Mouse (Mus musculus): Measurements from ENCODE around the gene Nkapl.
"Not testable (repeated sequence)": the region's sequence is repeated elsewhere in the genome, so short reads cannot be mapped to it uniquely, and the experiment has no call there.

Nkapl gene

DNA sequence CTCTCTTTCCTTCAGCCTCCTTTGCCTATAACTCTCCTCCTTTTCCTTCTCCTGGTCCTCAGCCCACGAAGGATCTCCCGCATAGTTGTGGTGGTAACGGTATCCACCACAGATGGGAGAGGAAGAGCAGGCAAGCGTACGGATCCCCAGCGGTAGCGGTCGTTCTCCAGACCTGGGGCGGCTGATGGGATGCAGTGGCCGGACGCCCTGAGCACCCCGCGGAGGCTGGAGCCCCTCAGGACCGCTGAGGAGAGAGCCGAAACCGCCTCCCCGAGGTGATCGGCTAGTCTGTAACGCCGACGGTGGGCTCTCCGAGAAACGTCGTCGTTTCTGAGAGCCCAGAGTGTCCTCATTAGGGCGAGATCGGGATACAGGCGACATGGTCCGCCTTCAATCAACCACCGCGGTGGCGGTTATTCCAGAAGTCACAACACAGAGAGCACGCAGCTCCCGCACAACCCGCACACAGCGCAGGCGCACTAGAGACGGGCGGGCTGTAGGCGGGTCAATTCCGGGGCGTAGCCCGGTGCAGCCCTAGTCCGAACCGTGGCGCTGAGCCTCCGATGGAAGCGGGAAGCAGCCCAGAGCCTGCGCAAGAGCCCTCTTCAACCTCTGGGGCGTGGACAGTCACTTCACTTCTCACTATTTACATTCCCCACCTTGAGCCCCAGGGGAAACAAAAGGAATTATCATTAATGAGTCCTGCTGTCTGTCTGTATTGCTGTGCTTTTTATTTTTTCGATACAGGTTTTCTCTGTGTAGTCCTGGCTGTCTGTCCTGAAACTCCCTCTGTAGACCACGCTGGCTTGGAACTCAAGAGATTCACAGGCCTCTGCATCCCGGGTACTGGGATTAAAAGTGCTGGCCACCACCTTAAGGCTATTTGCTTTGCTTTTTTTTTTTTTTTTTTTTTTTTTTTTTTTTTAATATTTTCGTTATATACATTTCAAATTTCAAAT is at the start of gene Nkapl:
Nkapl (minus strand) TSS at position 449 of the 959 bp plus-strand sequence.
- in situ Hi-C loops (cut with MboI; ENCODE audit: low pct_unique_long_range_greater_than_20kb in 1 of 2, low sequenced_read_pairs in 2 of 2, unreplicated experiment in 1 of 2) = no loop called here

DNA sequence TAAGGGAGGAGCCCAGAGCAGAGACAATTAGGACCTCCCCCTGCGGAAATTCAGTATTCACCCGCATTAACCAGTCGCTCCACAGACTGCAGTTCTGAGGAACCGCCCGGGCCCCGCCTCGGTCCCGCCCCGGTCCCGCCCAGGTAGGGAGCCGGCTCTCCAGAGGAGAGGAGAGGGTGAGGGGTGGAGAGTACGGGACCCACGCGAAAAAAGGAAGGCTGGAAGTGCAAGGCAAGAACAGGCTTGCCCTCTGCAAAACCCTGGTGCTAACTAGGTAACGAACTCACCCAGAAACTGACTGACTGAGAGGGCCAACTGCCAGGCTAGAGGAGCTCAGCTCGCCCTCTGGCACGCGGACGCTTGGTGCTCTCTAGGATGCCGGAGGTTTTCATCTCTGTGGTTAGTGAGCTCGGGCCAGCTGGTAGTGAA is 37.9 kb upstream of the Nkapl start:
- in situ Hi-C loops (cut with MboI; ENCODE audit: low pct_unique_long_range_greater_than_20kb in 1 of 2, low sequenced_read_pairs in 2 of 2, unreplicated experiment in 1 of 2) = no loop called here

DNA sequence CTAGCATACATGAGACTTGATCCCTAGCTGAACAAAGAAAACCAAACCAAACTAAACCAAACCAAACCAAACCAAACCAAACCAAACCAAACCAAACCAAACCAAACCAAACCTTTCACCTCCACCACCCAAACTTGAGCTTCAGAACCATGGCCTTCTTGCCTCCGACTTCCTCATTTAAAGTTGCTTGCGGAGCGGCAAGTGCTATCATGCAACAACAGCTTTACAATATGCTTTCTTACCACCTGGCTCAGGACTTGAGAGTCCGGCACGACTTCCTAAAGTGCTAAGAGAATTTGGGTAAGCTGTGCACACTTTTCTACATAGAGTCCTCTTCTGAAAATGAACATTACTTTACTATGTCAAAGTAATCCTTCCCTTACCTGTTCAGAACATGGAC is 34.0 kb upstream of the Nkapl start:
- in situ Hi-C loops (cut with MboI; ENCODE audit: low pct_unique_long_range_greater_than_20kb in 1 of 2, low sequenced_read_pairs in 2 of 2, unreplicated experiment in 1 of 2) = no loop called here

DNA sequence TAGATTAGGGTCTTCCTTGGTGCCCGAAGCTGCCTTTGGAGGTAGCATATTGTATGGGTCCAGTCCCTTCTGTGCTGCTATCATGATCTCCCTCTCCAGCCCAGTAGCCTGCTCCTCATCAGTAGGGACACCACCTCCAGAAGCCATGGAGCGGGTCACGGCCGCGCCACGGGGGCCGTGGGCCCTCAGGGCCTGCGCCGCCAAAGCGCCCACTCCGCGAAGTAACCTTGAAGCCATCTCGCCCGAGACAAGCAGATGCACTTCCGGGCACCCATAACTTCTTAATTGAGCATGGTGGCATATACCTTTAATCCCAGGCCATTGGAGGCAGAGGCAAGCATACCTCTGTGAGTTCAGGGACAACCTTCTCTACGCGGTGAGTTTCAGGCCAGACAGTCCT is 32.9 kb upstream of the Nkapl start, which contains the start of gene Gm11273:
Gm11273 (minus strand) TSS at position 237 of the 400 bp plus-strand sequence.
- in situ Hi-C loops (cut with MboI; ENCODE audit: low pct_unique_long_range_greater_than_20kb in 1 of 2, low sequenced_read_pairs in 2 of 2, unreplicated experiment in 1 of 2) = not testable (repeated sequence)

DNA sequence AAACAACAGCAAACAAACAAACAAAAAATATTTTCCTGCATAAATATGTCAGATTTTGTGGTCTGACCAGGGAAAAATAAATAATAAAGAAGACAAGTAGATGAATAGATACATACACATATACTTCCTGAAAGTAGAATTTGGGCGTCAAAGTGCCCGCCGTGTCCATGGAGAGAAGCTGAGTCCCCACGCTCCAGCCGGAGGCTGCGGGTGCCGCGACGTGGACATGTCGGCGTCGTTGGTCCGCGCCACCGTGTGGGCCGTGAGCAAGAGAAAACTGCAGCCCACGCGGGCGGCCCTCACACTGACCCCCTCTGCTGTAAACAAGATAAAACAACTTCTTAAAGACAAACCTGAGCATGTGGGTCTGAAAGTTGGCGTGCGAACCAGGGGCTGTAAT is 26.8 kb upstream of the Nkapl start, which contains the start of gene AK157302:
AK157302 (plus strand) TSS at position 144 of the 400 bp plus-strand sequence.
- in situ Hi-C loops (cut with MboI; ENCODE audit: low pct_unique_long_range_greater_than_20kb in 1 of 2, low sequenced_read_pairs in 2 of 2, unreplicated experiment in 1 of 2) = no loop called here

DNA sequence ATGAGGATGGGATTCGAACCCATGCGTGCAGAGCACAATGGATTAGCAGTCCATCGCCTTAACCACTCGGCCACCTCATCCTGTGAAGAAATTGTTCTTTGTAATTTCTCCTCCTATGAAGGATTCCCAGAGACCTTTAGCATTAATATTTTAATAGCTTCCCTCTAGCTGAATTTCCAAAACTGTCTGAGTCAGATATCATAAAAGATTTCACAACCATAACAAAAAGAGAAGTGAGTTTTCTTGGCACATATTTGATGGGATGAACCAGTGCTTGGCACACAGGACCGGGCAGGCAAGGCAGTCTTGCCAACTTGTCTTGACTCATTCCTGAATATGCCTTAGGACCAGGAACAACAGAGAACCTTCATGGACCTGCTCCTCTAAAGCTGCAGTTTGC is 24.5 kb upstream of the Nkapl start:
- in situ Hi-C loops (cut with MboI; ENCODE audit: low pct_unique_long_range_greater_than_20kb in 1 of 2, low sequenced_read_pairs in 2 of 2, unreplicated experiment in 1 of 2) = no loop called here

DNA sequence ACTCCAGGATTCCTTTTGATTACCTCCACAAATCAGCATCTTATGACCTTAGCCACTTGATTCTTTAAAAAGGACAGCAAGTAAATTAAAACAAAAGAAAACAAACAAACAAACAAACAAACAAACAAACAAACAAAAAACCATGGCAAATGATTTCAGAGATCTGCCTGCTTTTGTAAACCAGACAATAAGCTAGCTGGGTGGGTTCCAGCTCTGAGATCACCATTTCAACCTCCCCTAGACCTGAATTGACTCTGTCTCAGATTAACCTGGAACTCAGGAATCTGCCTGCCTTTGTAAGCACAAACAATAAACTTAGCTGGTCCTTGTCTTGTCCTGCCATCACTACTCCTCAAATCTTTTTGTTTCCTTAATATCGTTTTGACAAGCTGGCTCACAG is 18.6 kb upstream of the Nkapl start:
- in situ Hi-C loops (cut with MboI; ENCODE audit: low pct_unique_long_range_greater_than_20kb in 1 of 2, low sequenced_read_pairs in 2 of 2, unreplicated experiment in 1 of 2) = no loop called here

DNA sequence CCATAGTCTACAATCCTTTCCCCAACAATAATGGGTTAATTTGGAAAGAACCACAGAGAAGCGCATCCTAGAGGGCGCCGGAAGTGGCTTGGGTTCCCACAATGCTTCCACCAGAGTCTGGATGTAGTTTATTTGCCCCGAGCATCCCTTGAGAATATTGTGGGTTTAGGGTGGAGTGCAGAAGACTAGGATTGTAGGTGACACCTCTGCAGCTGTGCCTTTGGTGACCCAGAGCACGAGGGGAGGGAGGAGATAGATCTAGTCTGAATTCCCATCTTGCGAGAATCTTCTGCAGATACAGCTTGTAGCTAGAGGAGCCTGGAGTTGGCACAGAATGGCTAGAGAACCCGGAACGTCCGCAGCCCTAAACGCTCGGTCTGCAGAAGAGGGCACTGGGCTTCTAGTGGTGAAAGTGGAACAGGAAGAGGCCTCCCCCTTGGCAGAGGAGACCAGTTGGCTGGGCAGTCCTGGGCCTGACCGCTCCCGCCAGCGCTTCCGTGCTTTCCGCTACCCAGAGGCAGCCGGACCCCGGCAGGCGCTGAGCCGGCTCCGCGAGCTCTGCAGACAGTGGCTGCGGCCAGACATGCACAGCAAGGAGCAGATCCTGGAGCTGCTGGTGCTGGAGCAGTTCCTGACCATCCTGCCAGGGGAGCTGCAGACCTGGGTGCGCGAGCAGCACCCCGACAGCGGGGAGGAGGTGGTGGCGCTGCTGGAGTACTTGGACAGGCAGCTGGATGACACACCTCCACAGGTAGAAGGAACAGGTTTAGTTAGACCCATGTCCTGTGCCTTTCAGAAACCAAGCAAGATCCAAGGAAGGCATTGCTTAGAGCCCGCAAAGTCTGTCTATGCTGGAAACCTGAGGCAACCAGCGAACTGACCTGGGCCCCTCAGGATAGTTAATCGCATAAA is 10.7 kb upstream of the Nkapl start, which contains the start of the genes Zkscan4 and Gm10065:
Zkscan4 (plus strand) TSS at position 149 of the 912 bp plus-strand sequence.
Gm10065 (minus strand) TSS at position 683 of the 912 bp plus-strand sequence.
- in situ Hi-C loops (cut with MboI; ENCODE audit: low pct_unique_long_range_greater_than_20kb in 1 of 2, low sequenced_read_pairs in 2 of 2, unreplicated experiment in 1 of 2) = not testable (repeated sequence)

DNA sequence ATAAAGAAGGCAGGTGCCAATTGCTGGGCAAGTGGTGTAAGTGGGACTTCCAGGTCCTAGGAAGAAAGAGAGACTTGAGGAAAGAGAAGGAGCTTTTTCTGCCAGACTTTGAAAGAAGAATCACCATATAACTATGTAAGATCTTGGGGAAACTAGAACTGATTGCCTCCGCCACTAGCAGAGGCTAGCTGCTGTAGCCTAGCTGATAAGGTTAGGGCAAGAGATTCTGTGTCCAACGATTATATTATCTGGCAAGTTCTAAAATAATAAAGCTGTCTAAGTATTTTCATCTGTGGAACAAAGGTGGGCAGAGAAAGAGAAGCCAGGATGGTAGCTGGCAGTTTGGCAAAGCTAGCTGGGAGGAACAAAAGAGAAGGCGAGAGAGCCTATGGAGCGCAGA is 4.1 kb upstream of the Nkapl start:
- in situ Hi-C loops (cut with MboI; ENCODE audit: low pct_unique_long_range_greater_than_20kb in 1 of 2, low sequenced_read_pairs in 2 of 2, unreplicated experiment in 1 of 2) = no loop called here

DNA sequence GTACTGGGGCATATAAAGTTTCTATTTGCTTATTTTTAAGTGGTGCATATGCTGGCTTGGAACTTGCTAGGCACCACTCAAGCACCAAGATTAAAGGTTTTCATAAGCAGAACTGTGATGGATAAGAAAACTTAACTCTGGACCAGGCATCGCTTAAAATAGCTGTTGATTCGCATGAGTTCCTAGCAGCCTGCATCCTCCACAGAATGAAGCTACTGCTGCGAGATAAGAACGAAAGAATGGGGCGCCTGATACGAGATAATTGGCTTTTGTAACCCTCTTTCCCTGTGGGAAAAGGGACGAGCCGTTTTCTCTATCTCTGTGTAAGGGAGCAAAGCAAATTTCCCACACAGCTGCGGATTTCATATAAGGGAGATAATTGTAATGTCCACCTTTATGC is 788 bp upstream of the Nkapl start:
- in situ Hi-C loops (cut with MboI; ENCODE audit: low pct_unique_long_range_greater_than_20kb in 1 of 2, low sequenced_read_pairs in 2 of 2, unreplicated experiment in 1 of 2) = no loop called here

DNA sequence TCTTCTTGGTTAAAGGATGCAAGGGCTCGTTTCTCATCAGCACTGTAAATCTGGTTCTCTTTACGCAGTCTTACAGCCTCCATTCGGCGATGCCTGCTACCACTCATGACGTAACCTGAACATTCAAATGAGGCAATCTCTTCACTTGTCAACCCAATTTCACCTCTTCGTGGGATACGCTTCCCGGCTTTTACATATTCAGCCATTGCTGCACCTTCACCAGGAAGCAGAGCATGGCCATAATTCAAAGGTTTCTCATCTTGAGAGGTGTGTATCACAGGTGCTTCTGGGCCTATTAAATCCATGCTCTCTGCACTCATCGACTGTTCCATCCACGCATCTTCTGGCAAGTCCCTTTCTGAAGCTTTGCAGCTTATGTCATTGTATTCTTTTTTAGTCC is 973 bp downstream of the Nkapl start:
- in situ Hi-C loops (cut with MboI; ENCODE audit: low pct_unique_long_range_greater_than_20kb in 1 of 2, low sequenced_read_pairs in 2 of 2, unreplicated experiment in 1 of 2) = no loop called here

DNA sequence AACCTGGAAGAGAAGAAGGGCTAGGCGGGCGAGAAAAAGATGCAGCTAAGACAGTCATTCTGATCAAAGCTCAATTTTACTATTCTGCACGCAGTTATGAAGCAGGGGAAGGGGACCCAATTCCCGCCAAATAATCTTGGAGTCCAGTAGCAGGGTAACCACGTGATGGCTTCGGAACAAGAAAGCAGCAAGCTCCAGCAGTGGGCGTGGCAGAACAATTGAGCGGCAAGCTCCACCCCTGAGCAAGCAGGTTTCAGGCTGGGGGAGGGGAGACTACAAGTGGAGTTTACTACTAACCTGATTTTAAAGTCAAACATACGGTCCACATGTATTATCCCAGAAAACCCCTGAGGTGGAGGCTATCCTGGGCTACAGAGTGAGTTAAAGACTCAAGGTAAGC is 5.8 kb downstream of the Nkapl start:
- in situ Hi-C loops (cut with MboI; ENCODE audit: low pct_unique_long_range_greater_than_20kb in 1 of 2, low sequenced_read_pairs in 2 of 2, unreplicated experiment in 1 of 2) = not testable (repeated sequence)

DNA sequence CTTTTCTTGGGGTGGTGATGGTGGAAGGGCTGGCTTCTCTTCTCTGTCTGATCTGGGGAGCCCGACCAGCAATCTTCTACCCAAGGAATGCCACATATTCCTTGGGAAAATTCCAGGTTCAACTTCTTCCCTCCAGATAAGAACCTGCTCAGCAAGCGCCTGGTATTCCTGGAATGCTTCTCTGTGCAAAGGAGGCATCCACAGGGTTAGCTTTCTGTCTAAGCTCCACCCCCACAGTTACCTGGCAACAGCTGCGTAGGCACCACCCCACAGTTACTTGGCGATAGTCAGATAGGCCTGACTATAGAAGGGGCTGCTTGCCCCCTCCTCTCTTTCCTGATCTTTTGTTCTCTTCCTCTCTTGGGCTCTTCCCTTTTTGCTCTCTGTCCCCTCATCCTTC is 12.0 kb downstream of the Nkapl start:
- in situ Hi-C loops (cut with MboI; ENCODE audit: low pct_unique_long_range_greater_than_20kb in 1 of 2, low sequenced_read_pairs in 2 of 2, unreplicated experiment in 1 of 2) = no loop called here

DNA sequence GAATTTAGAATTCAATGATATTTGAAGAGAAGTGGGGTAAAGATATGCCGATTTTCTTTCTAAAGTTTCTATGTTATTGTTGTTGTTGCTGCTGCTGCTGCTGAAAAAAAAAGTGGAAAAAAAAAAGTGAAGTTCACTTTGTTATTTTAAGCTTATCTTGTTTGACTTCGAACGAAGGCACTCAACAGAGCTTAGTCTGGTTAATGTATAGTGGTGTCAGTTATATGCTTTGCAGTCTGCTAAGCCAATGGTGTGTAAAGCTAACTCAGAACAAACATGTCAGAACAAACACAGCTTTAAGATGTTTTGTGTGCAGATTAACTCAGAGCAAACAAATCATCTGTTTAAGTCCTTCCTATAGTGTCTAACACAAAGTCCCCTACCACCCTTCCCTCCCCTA is 14.2 kb downstream of the Nkapl start:
- in situ Hi-C loops (cut with MboI; ENCODE audit: low pct_unique_long_range_greater_than_20kb in 1 of 2, low sequenced_read_pairs in 2 of 2, unreplicated experiment in 1 of 2) = loop anchor here in 1 of 2 experiments (5.0 kb wide), 1 partner anchor 47 kb away; no protein-coding TSS in a partner anchor

DNA sequence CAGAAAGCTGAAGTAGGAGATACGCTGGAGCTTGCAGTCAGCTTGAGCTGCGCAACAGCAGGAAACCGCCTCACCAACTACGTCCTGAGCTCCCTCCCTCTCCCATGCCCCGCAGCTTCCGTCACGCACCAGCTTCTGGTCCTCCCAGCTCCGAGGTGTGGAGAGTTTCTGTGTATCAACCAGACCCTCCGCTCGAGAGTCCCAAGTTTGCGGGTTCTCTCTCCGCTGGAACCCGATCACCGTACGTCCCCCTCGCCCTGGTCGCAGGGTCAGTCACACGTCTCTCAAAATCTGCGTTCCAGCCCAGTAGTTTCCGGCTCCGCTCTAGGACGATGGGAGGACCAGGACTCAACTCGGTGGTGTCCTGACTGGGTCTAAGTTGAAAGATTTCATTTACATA is 14.9 kb downstream of the Nkapl start, which contains the start of gene Zscan26:
Zscan26 (minus strand) TSS at position 282 of the 400 bp plus-strand sequence.
- in situ Hi-C loops (cut with MboI; ENCODE audit: low pct_unique_long_range_greater_than_20kb in 1 of 2, low sequenced_read_pairs in 2 of 2, unreplicated experiment in 1 of 2) = loop anchor here in 1 of 2 experiments (5.0 kb wide), 1 partner anchor 46 kb away; no protein-coding TSS in a partner anchor

DNA sequence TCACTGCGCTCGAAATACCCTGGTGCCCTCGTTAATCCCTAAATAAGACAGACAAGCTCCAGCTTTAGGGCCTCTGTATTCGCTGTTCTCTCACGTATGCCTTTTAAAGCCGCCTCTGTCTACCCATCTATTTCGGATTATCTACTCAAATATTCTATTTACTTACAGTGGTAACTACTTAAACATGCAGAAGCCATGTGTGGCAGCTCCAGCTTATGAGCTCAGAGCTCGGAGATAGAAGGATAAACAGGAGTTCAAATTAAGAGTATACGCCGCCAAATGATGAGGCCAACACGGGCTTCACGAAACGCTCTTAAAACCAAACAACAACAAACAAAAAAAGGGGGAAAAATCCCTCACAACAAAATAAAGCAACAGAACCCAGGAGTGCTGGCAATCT is 15.3 kb downstream of the Nkapl start:
- in situ Hi-C loops (cut with MboI; ENCODE audit: low pct_unique_long_range_greater_than_20kb in 1 of 2, low sequenced_read_pairs in 2 of 2, unreplicated experiment in 1 of 2) = loop anchor here in 1 of 2 experiments (5.0 kb wide), 1 partner anchor 46 kb away; no protein-coding TSS in a partner anchor

DNA sequence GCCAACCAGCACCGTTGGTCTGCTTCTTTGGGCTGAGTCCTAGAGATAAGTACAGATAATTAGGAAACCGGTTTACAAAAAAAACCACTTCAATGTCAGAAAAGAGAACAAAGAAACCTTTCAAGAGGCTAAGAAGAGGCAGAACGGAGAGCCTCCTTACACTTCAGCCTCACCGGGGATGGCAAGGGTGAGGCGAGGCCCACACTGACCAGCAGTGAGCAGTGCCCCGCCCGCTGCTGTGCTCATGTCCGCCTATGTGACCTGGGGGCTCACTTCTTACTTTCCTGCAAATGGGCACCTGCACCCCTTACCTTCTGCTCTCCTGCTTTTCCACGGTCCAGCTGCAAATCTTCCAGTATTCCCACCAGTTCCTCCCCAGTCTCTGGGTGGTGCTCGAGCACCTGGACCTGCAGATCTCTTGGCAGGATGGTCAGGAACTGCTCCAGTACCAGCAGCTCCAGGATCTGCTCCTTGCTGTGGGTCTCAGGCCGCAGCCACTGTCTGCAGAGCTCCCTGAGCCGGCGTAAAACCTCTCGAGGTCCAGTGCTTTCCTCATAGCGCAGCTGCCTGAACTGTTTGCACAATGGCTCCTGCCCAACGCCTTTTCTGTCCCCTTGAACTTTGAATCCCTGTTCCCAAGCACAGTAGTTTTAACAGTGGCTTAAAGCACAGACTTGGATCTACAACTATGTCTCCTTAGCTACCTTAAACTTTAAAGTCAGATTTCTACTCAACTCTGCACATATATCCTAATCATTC is 20.3 kb downstream of the Nkapl start:
- in situ Hi-C loops (cut with MboI; ENCODE audit: low pct_unique_long_range_greater_than_20kb in 1 of 2, low sequenced_read_pairs in 2 of 2, unreplicated experiment in 1 of 2) = no loop called here

DNA sequence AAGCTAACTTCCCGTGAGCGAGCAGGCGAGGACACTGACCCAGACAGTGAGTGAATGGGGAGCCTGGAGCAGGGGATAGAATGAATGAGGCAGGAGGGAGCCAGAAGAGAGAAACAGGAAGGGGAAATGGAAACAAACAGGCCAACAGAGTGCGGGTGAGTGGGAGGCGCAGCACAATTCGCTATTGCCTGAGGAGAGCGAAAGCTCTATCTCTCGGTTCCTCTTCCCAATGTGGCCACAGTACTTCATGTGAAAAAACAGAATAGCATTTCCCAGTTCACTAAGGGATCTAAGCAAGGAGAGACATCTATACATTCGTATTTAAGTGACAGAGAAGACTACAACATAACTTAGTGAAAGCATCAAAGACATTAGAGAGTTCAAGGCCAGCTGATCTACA is 21.5 kb downstream of the Nkapl start:
- in situ Hi-C loops (cut with MboI; ENCODE audit: low pct_unique_long_range_greater_than_20kb in 1 of 2, low sequenced_read_pairs in 2 of 2, unreplicated experiment in 1 of 2) = no loop called here
